In genomic region chr1:163670702-163671101, GRCm38 (mm10) we compare ENCODE assay signal across 20 mouse cellular contexts. TPM values are rescaled to one million over a fixed set of nuclear protein-coding genes. Genes with fewer than 3 reads are reported as not detected.
DNase-seq lines count a peak whose midpoint lies in the region; ATAC-seq lines count a peak whose summit lies in the region.
"Had no signal": no experiment of that assay in that cellular context is flagged by ENCODE, and none has a peak within 500 bp of the region (broad histone marks: within the 10 kb centered on the region; RNA-seq: fewer than 3 reads in every experiment).

No protein-coding gene starts in this region.

- no peak for ATAC-seq in limb, embryonic 12.5 days (ENCODE audit: insufficient number of reproducible peaks, insufficient read depth, low FRiP score, low TSS enrichment, low read depth)
- ATAC-seq: intestine, postnatal 0 days; liver, embryonic 12.5 days had no signal

- H3K27me3 ChIP-seq in limb, embryonic 12.5 days = no peaks in the 10 kb centered on the region
- H3K27me3 ChIP-seq: embryonic facial prominence, embryonic 15.5 days; hindbrain, embryonic 13.5 days; liver, embryonic 12.5 days; neural tube, embryonic 13.5 days had no signal

- H3K36me3 ChIP-seq in limb, embryonic 12.5 days = no peaks in the 10 kb centered on the region
- H3K36me3 ChIP-seq: embryonic facial prominence, embryonic 15.5 days; hindbrain, embryonic 13.5 days; liver, embryonic 12.5 days; neural tube, embryonic 13.5 days had no signal

- peak overlapping the region; percentile 82 for H3K27ac ChIP-seq in limb, embryonic 12.5 days
- H3K27ac ChIP-seq: embryonic facial prominence, embryonic 15.5 days; hindbrain, embryonic 13.5 days; liver, embryonic 12.5 days; neural tube, embryonic 13.5 days had no signal

- H3K4me2 ChIP-seq in limb, embryonic 12.5 days = no peak overlapping the region
- H3K4me2 ChIP-seq: embryonic facial prominence, embryonic 15.5 days; heart, embryonic 11.5 days; hindbrain, embryonic 13.5 days; liver, embryonic 12.5 days; neural tube, embryonic 13.5 days had no signal

- H3K9ac ChIP-seq in limb, embryonic 12.5 days (replicated peaks) = no peak overlapping the region
- H3K9ac ChIP-seq: embryonic facial prominence, embryonic 15.5 days; hindbrain, embryonic 13.5 days; liver, embryonic 12.5 days; neural tube, embryonic 13.5 days had no signal

- WGBS in limb, embryonic 12.5 days = 18% methylated on average over 4 of the region's 4 CpGs

- peak; percentile 11 for DNase-seq in kidney, postnatal 10 days
- DNase-seq in kidney, postnatal 14 days = no peak
- peak; percentile 23 for DNase-seq in NIH3T3 (ENCODE audit: low read depth)
- DNase-seq in embryo, embryonic 10.5 days (ENCODE audit: low spot score) = peak; percentile 54
- DNase-seq in cerebellum, adult 18-20 months = no peak
- no peak for DNase-seq in spleen, adult 12 weeks (ENCODE audit: low spot score)
- no peak for DNase-seq in urinary bladder, postnatal 36 days (ENCODE audit: low spot score in 2 of 2)
- DNase-seq: cerebellum, adult 11-12 months; cerebellum, postnatal 36 days; gastrocnemius, postnatal 14 days; layer of hippocampus, adult 9-11 months; lung, postnatal 10 days; thymus, postnatal 4 days had no signal

- no peak overlapping the region for H3K4me3 ChIP-seq in limb, embryonic 12.5 days (replicated peaks)
- H3K4me3 ChIP-seq: embryonic facial prominence, embryonic 15.5 days; hindbrain, embryonic 13.5 days; liver, embryonic 12.5 days; neural tube, embryonic 13.5 days had no signal

- peaks cover 12% of the 10 kb centered on the region for H3K4me1 ChIP-seq in limb, embryonic 12.5 days (replicated peaks)
- H3K4me1 ChIP-seq: embryonic facial prominence, embryonic 15.5 days; hindbrain, embryonic 13.5 days; liver, embryonic 12.5 days; neural tube, embryonic 13.5 days had no signal

- H3K9me3 ChIP-seq in limb, embryonic 12.5 days = no peaks in the 10 kb centered on the region
- H3K9me3 ChIP-seq: embryonic facial prominence, embryonic 15.5 days; hindbrain, embryonic 13.5 days; liver, embryonic 12.5 days; neural tube, embryonic 13.5 days had no signal

RNA-seq across cellular contexts. Expression of gene Mettl11b, which starts 54.3 kb away (rescaled TPM):
- 0.21 TPM in 1 of 2 replicates, not detected in the other for polyA plus RNA-seq in limb, embryonic 12.5 days (2016; fragmentation: Nextera tagmentation; extraction: Ambion mirVana)
- polyA plus RNA-seq: intestine, postnatal 0 days; liver, embryonic 12.5 days; neural tube, embryonic 13.5 days had no signal

Comparison
In these comparisons a context has a peak if more than half of its experiments do, and no peak if none do; other contexts are left out.
1. DNase-seq: peak in kidney, postnatal 10 days (single experiment), NIH3T3 (single experiment) and embryo, embryonic 10.5 days (single experiment); none in kidney, postnatal 14 days (single experiment), cerebellum, adult 18-20 months (0 of 2), spleen, adult 12 weeks (single experiment) and urinary bladder, postnatal 36 days (0 of 2).